Mouse (Mus musculus) heart, adult 2 months (tissue): ENCODE results near the gene Scly.

Experiments used
- CTCF ChIP-seq: fragments of 200-600 bp; IDR thresholded peaks from 2 replicates; pipeline ENCODE4 v1.8.1; 2022; ENCODE audit warnings: antibody characterized with exemption, mild to moderate bottlenecking, moderate library complexity
- EP300 ChIP-seq: fragments of 200-500 bp; IDR thresholded peaks from 2 replicates; pipeline ENCODE4 v1.6.1; 2011; ENCODE audit warnings: low read depth, low read length, control low read depth; ENCODE audit not compliant: insufficient read depth
- POLR2A ChIP-seq: fragments of 200-500 bp; IDR thresholded peaks from 2 replicates; pipeline ENCODE4 v1.6.1; 2011; ENCODE audit warnings: mild to moderate bottlenecking, low read depth, low read length, control low read depth; ENCODE audit not compliant: insufficient read depth

- TF ChIP-seq CTCF, result no peak
- no peak for TF ChIP-seq POLR2A
- no peak for TF ChIP-seq EP300
Observed at GRCm38 (mm10) chr1:91369408-91369807, 71.3 kb downstream of the Scly start.
